Mouse (Mus musculus) retina, embryonic 14.5 days (tissue): ENCODE measurements around the gene Gm5726.
"Not testable (repeated sequence)": the region's sequence is repeated elsewhere in the genome, so short reads cannot be mapped to it uniquely, and the experiment has no call there.

Experiments
- DNase-seq: peaks from one replicate; pipeline ENCODE4 v3.0.0-alpha.2; 2015; ENCODE audit warnings: low spot score

Gene Gm5726

GRCm38 (mm10) chr7:20545657-20546056, at the start of gene Gm5726:
Gm5726 (minus strand) TSS chr7:20545757.
- not testable (repeated sequence) for DNase-seq

- DNase-seq = not testable (repeated sequence)
Measured at GRCm38 (mm10) chr7:20576141-20576540, 30.6 kb upstream of the Gm5726 start, which contains the start of gene Gm4141. Gm4141 (minus strand) TSS chr7:20576241.

GRCm38 (mm10) chr7:20533537-20533936, 12.0 kb downstream of the Gm5726 start, which contains the start of gene Vmn1r104:
Vmn1r104 (plus strand) TSS chr7:20533837.
- not testable (repeated sequence) for DNase-seq

- DNase-seq = not testable (repeated sequence)
Measured at GRCm38 (mm10) chr7:20510434-20510833, 35.1 kb downstream of the Gm5726 start, which contains the start of gene Vmn1r103. Vmn1r103 (minus strand) TSS chr7:20510534.
